Mouse (Mus musculus) erythroblast, embryonic 14.5 days (primary cell): Measurements from ENCODE around the gene Mpst. TPM values are rescaled to one million over a fixed set of nuclear protein-coding genes. Genes with fewer than 3 reads are reported as not detected.

Experiments
- H3K27me3 ChIP-seq: 2 replicates; pipeline ENCODE4 v1.6.1; 2012; ENCODE audit warnings: inconsistent platforms; ENCODE audit not compliant: control insufficient read depth
- H3K36me3 ChIP-seq: 2 replicates; pipeline ENCODE4 v1.6.1; 2012; ENCODE audit warnings: mild to moderate bottlenecking, inconsistent platforms; ENCODE audit not compliant: control insufficient read depth
- H3K4me1 ChIP-seq: 2 replicates; pipeline ENCODE4 v1.6.1; 2012; ENCODE audit warnings: inconsistent platforms; ENCODE audit not compliant: control insufficient read depth
- H3K4me3 ChIP-seq: replicated peaks from 2 replicates; pipeline ENCODE3; 2012; ENCODE audit warnings: moderate library complexity, mild to moderate bottlenecking, inconsistent platforms
- H3K9me3 ChIP-seq: 2 replicates; pipeline ENCODE4 v1.6.1; 2012; ENCODE audit warnings: low read length, inconsistent platforms, mixed read lengths; ENCODE audit not compliant: control insufficient read depth
- GATA1 ChIP-seq: IDR thresholded peaks from 2 replicates; pipeline ENCODE4 v1.6.1; 2012; ENCODE audit warnings: low read length, inconsistent platforms, mixed read lengths
- TAL1 ChIP-seq: IDR thresholded peaks from 3 replicates; pipeline ENCODE4 v1.6.1; 2012; ENCODE audit warnings: low read length, inconsistent platforms, mixed read lengths
- polyA plus RNA-seq: library from polyadenylated mRNA; stranded (reverse); fragments of >175 nt; gene quantifications from 2 replicates; pipeline ENCODE4 v1.2.3, GENCODE M21; 2012

The Mpst gene
- polyA plus RNA-seq, 1 experiment: 68.7 TPM

DNA sequence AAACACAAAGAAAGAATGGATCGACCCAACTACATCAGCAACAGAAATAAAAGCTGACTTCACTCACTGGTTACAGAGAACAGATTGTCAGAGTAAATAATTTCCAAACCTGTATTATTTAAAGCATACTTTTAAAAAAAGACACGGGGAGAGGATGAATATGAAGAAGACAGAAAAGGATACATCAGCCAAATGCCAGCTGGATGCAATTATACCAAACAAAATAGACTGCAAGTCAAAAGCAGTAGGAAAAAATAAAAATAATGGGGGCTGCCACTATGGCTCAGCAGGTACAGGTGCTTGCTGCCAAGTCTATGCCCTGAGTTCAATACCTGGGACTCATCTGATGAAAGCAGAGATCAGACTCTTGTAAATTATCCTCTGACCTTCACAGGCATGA, 26.0 kb upstream of the Mpst start:
- H3K4me1 ChIP-seq: peaks cover 2% of the 10 kb centered on the region; the same call in 1 of the 2 replicates
- H3K36me3 ChIP-seq: no peaks in the 10 kb centered on the region
- H3K27me3 ChIP-seq: no peaks in the 10 kb centered on the region
- H3K9me3 ChIP-seq: no peaks in the 10 kb centered on the region
- H3K4me3 ChIP-seq: no peak overlapping the region
- no peak for TF ChIP-seq GATA1
- no peak for TF ChIP-seq TAL1

DNA sequence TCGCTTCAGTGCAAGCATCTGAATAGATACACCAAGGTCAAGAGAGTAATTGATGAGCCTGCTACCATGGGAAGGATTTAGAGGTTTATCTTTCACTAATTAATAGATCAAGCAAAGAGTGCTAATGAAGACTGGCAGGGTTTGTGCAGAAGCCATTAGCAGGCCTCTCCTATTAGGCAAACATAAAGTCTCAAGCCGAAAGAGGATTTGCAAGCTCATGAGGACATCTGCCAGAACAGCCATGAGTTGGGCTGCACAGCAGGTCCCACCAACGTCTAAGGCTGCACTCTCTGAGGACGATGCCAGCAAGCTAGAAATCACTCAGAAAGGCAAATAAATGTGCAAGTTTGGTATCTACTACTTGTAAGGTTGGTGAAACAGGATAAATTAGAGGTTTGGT, 25.5 kb upstream of the Mpst start:
- Histone ChIP-seq H3K4me3 (no peak overlapping the region), H3K4me1 (peaks cover 2% of the 10 kb centered on the region; the same call in 1 of the 2 replicates), H3K27me3 (no peaks in the 10 kb centered on the region), H3K9me3 (no peaks in the 10 kb centered on the region), H3K36me3 (no peaks in the 10 kb centered on the region)
- no peak for TF ChIP-seq TAL1

DNA sequence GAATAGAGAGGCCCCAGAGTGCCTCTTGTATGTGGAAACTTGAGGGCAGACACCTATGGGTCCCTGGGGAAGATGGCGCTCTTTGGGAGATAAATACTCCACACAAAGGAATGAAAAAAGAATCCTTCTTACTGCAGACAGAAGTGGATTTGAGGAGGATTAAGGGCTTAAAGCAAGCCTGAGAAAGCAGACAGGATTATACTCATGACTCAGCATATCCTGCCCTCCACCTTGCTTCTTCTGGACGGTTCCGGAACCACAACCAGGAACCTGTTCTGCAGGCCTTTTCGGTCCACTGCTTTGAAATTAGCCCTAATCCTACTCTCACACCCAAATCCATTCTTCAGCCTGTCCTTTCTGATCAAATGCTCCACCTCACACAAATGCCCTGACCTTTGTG, 24.1 kb upstream of the Mpst start:
- Histone ChIP-seq H3K4me1 (peaks cover 2% of the 10 kb centered on the region; the same call in 1 of the 2 replicates), H3K27me3 (peaks cover 4% of the 10 kb centered on the region), H3K4me3 (no peak overlapping the region), H3K9me3 (no peaks in the 10 kb centered on the region), H3K36me3 (no peaks in the 10 kb centered on the region)
- TF ChIP-seq GATA1 (no peak), TAL1 (no peak)

DNA sequence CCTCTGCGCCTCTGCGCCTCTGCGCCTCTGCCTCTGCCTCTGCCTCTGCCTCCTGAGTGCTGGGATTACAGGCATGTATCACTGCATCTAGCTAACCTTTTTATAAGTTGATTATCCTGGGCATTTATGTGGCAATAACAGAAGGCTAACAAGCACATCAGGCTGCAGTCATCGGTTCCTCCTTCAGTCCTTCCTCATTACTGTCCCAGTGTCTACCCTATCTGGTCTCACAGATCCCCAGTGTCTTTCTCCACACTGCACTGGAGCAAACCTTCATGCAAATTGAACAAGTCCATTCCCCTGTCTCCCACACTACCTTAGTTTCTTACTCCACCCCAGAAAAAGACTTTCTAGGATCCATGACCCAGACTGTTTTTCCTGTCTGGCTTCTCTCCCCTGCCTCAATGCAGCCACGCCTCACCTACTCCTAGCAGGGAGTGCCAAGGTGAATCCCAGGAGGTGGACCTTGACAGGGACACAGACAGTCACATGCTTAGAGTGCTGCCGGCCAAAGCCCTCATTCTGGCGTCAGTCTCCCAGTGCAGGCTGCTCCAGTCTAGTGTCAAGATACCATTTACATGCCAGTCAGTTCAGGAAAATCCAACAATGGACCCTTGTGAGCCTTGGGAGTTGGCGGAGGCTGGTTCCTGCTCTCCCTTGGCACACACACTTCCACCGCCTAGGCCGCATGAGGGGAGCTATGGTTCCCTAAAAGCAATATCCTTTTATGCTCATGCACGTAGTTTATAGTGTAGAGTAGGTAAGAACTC, 22.6 kb upstream of the Mpst start:
- no peak overlapping the region for H3K4me3 ChIP-seq
- H3K4me1 ChIP-seq: peaks cover 2% of the 10 kb centered on the region; the same call in 1 of the 2 replicates
- H3K9me3 ChIP-seq: no peaks in the 10 kb centered on the region
- H3K36me3 ChIP-seq: no peaks in the 10 kb centered on the region
- TF ChIP-seq TAL1 (no peak), GATA1 (no peak)
- H3K27me3 ChIP-seq: peaks cover 4% of the 10 kb centered on the region

DNA sequence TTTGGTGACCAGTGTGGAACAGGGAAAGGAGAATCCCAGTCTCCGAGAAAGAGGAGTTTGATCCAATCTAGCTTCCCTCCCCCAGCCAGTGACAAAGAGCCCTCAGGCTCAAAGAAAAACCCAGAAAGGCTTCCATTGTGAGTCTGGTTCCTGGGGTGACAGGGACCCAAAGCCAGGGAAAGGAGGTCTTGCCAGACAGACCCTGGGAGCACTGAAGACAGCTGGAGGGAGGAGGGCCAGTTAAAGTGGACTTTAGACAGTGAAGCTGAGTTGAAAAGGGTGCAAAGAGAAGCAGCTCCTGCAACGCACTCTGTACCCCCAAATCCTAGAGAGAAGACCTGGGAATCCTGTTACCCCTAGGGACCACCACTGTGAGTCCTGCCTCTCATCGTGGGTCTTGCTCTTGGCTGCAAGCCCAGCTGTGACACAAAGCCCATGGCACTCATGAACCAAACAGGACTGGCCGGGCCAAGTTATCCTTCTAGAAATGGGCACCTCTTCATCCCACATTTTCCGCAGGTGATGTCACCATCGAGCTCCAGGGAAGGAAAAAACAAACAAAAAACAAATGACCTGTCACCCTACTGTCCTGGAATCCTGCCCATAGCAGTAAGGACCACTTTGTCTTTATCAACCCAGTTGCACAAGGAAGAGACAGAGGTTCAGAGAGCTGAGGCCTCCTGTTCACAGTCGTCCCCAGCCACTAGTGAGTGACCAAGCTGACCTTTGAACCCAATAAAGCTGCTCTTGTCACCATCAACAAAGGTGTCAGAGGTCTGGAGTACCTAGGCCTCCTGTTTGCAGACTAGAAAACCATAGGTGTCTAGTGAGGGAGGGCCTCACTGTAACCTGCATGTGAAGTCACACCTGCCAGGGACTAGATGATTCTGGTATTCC, 21.7 kb upstream of the Mpst start:
- H3K36me3 ChIP-seq: no peaks in the 10 kb centered on the region
- no peak overlapping the region for H3K4me3 ChIP-seq
- H3K9me3 ChIP-seq: no peaks in the 10 kb centered on the region
- peaks cover 4% of the 10 kb centered on the region for H3K27me3 ChIP-seq
- TF ChIP-seq GATA1 (no peak), TAL1 (no peak)
- H3K4me1 ChIP-seq: peaks cover 2% of the 10 kb centered on the region; the same call in 1 of the 2 replicates

DNA sequence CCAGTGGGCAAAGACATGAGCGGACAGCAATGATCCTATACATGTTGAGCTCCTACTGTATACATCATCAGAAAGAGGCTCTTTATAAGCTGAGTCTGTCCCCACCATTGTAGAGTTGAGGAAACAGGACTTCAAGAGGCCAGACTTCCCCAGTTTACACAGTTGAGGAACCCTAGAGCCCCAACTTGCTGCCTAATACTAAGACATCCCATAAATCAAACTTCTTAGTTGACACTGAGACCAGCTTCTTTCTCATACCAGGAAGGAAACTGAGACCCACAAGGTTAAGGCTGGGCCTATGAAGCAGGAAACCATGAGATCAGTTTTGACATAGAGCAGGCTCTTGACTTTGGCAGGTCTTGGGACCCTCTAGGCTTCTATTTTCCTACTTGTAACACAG, 20.7 kb upstream of the Mpst start:
- peaks cover 4% of the 10 kb centered on the region for H3K27me3 ChIP-seq
- peaks cover 2% of the 10 kb centered on the region; the same call in 1 of the 2 replicates for H3K4me1 ChIP-seq
- H3K9me3 ChIP-seq: no peaks in the 10 kb centered on the region
- H3K36me3 ChIP-seq: no peaks in the 10 kb centered on the region
- TF ChIP-seq GATA1 (no peak), TAL1 (no peak)
- no peak overlapping the region for H3K4me3 ChIP-seq

DNA sequence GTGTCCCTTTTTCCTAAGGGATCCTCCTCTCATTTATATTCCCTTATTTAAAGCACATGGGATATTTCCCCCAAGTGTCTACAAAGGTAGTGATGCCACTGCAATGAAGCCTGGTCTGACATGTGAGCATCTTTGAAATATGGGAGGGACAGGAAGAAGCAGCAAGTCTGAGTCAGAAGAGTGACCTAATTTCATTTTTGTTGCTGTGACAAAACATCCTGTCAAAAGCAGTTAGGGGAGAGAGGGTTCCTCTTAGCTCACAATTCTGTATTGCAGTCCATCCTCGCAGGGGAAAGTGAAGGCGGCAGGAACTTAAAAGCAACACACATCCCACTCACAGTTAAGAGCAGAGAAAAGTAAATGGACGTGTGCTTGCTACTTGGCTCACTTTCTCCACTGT, 15.4 kb upstream of the Mpst start:
- H3K27me3 ChIP-seq: peaks cover 21% of the 10 kb centered on the region

DNA sequence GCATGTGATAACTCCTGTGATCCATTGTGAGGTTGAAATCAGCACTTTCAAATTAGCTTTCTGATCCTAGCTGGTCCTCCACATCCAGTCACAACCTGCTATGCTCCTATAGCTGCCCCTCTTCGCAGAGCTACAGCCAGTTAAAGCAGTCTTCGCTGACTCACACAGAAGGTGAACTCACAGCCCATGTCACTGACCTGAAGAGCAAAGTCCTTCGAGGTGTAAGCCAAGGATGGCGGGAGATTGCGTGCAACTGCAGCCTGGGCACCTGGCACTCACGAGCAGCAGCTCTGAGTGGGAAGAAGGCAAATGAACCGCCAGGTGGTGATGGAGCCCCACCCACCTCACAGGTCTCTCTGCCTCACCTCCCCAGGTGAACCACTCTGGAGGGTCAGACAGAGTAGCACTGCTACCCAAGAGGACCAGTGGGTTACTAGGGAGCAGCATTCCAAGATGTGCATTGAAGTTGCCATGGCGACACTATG, 10.7 kb upstream of the Mpst start, which contains the start of gene Tex33:
Gene Tex33 (minus strand): TSS at position 435 of the 485 bp plus-strand sequence.
- Histone ChIP-seq H3K4me1 (peaks cover 11% of the 10 kb centered on the region), H3K4me3 (no peak within 1 kb of the TSS), H3K27me3 (peaks cover 17% of the 10 kb centered on the region), H3K9me3 (no peaks in the 10 kb centered on the region), H3K36me3 (peaks cover 17% of the 10 kb centered on the region)
- no peak for TF ChIP-seq GATA1
- TF ChIP-seq TAL1: no peak

More for the DNA sequence above, 15.4 kb upstream of the Mpst start:
- no peak for TF ChIP-seq TAL1
- no peak for TF ChIP-seq GATA1
- Histone ChIP-seq H3K4me3 (no peak overlapping the region), H3K4me1 (peaks cover 2% of the 10 kb centered on the region; the same call in 1 of the 2 replicates), H3K9me3 (no peaks in the 10 kb centered on the region), H3K36me3 (no peaks in the 10 kb centered on the region)

DNA sequence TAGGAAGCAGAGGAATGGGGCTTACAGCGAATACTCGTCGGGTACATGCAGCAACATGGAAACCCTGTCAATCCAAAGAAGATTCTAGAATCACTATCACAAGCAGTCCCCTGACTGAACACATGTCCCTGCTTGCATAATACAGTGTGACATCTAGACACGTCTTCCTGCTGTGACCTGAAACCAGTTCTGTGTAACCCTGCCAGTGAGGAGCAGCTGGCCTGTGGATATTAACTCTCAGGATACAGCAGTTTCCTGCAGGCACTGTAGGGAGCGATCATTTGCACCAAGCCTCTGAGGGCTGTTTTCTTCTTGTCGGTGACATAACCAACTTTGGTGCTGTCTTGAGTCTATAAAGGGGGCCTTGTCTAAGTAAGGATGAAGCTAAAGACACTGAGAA, 4.9 kb upstream of the Mpst start:
- Histone ChIP-seq H3K27me3 (no peaks in the 10 kb centered on the region), H3K9me3 (no peaks in the 10 kb centered on the region), H3K4me1 (peaks cover 65% of the 10 kb centered on the region), H3K4me3 (no peak overlapping the region), H3K36me3 (peaks cover 52% of the 10 kb centered on the region)
- no peak for TF ChIP-seq GATA1
- TF ChIP-seq TAL1: no peak
